Mouse (Mus musculus) CD8-positive naive resting alpha-beta T cell, adult 2 months (primary cell): ENCODE data around the gene Mfsd12.

Experiments
- DNase-seq, 2 experiments: peaks; one replicate each; pipeline ENCODE4 v3.0.0; 2022; ENCODE audit warnings: low read depth in 2 of 2, low spot score in 2 of 2

Gene Mfsd12

DNA sequence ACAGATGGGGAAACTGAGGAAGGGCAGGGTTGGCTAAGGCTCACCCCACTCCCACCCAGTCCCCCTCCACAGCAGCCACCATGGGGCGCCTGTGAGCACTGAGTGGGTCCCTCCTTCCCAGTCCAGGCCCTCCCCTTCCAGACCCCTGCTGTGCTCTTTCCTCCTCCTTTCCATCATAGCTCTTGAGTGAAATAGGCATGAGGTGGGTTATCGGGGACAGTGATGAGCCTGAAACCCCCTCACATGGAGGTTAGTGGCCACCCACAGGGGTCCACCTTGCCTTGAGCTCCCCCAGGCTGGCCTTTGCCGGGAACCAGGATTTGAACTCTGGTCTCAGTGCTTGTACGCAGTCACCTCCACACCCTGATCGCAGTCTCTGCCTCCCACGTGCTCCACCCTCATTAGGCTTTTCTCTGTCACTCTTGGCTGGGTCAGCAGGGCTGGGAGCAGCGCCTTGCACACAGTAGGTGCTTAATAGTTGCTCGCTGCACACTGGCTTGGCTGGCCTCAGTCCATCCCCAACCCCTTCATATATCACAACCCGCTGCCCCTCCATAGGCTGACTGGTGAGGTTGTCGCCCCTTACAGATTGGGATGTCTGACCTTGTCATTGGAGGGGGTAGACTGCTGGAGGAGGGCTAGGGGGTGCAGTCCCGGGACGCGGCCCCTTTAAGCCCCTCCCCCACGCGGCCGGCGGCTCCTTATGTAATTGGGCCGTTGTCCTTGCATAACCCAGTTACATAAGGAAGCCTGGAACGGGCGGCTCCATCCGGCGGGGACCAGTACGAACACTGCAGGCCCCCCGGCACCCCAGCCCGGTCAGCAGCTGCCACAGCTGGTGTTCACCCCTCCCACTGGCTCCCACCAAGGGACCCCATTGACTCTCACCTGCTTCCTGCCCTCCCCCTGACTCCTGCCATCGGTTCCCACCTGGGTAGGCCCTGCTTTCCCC, 56.3 kb downstream of the Mfsd12 start:
- DNase-seq: no peak

DNA sequence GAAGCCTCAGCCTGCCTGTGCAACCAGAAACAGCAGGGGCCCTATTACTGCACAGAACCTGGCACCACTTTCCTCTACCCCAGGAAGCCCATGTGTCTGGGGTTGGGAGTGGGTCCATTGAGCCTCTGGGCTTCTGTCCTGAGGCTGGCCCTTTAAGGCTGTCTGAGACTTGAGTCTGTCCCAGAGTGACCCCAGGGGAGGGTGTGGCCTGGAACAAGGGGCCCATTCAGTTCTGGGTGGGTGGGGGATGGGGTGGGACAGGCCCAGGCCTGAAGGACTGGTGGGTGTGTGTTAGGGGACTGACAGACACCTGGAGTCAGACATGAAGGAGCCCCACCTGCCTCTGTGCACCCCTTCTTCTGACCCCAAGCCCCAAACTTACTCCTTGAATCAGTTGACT, 57.4 kb downstream of the Mfsd12 start:
- DNase-seq: no peak

DNA sequence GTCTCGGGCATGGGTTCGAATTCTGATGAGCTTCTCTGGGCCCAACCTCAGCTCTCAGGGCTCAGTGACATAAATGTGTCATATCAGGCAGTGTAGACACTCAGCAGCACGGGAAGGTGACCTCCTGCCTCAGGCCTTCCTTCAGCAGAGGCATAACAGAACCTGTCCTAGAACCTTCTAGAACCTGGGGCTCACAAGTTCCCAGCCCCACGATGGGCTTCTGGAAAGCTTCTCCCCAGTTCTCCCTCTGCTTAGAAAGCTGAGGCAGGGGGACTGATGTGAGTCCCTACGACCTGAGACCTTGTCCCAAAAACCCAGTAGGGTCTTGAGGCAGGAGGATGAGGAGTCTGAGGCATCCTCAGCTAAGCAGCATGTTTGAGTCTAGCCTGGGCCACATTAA, 57.9 kb downstream of the Mfsd12 start:
- DNase-seq: no peak
